Mouse (Mus musculus) midbrain, embryonic 11.5 days (tissue): ENCODE measurements around the gene Pom121l2. TPM values are rescaled to one million over a fixed set of nuclear protein-coding genes. Genes with fewer than 3 reads are reported as not detected.

Experiments used
- ATAC-seq: fragments of 200-750 bp; cut with Nextera tagmentation; 2 replicates; pipeline ENCODE4 v1.8.0; 2017; ENCODE audit warnings: moderate TSS enrichment, moderate library complexity; ENCODE audit not compliant: low FRiP score
- DNase-seq: peaks from one replicate; pipeline ENCODE4 v3.0.0; 2015; ENCODE audit warnings: low spot score; ENCODE audit errors: missing footprints
- H3K27ac ChIP-seq: fragments of 300-500 bp; sonication (generic); 2 replicates; pipeline ENCODE4 v1.5.1; 2014; ENCODE audit warnings: low read depth, low read length
- H3K27me3 ChIP-seq: fragments of 300-500 bp; sonication (generic); 2 replicates; pipeline ENCODE4 v1.6.1; 2014; ENCODE audit warnings: mild to moderate bottlenecking, low read length, moderate library complexity, mixed read lengths; ENCODE audit not compliant: control insufficient read depth, insufficient read depth
- H3K36me3 ChIP-seq: fragments of 300-500 bp; sonication (generic); 2 replicates; pipeline ENCODE4 v1.6.1; 2014; ENCODE audit warnings: mild to moderate bottlenecking, low read length, moderate library complexity, mixed read lengths; ENCODE audit not compliant: control insufficient read depth, insufficient read depth
- H3K4me1 ChIP-seq: fragments of 300-500 bp; sonication (generic); 2 replicates; pipeline ENCODE4 v1.6.1; 2014; ENCODE audit warnings: low read length; ENCODE audit not compliant: control insufficient read depth, insufficient read depth
- H3K4me2 ChIP-seq: fragments of 300-500 bp; sonication (generic); 2 replicates; pipeline ENCODE4 v1.6.1; 2014; ENCODE audit warnings: mild to moderate bottlenecking, moderate library complexity
- H3K4me3 ChIP-seq: fragments of 300-500 bp; sonication (generic); 2 replicates; pipeline ENCODE4 v1.5.1; 2014; ENCODE audit warnings: low read depth, low read length
- H3K9ac ChIP-seq: fragments of 300-500 bp; sonication (generic); 2 replicates; pipeline ENCODE4 v1.6.1; 2014; ENCODE audit warnings: low read length
- H3K9me3 ChIP-seq: fragments of 300-500 bp; sonication (generic); 2 replicates; pipeline ENCODE4 v1.6.1; 2016; ENCODE audit warnings: low read length; ENCODE audit not compliant: control insufficient read depth
- WGBS: fragments of 180-500 bp; shearing (Covaris S2); extraction: QIAGEN DNeasy Blood & Tissue Kit; methylation state at CpG from one replicate; pipeline ENCODE4 v1.1.7; 2014; 5-methylcytosine and 5-hydroxymethylcytosine counted together
- polyA plus RNA-seq: library from polyadenylated mRNA; unstranded; fragments of >200 nt; fragmentation: Nextera tagmentation; extraction: Ambion mirVana; gene quantifications from 2 replicates; pipeline ENCODE4 v1.2.1, GENCODE M21; 2014

The Pom121l2 gene
- polyA plus RNA-seq, 1 experiment from 2014 or later = not detected

- Histone ChIP-seq H3K4me3 (peak overlapping the region; percentile 21; the same call in 1 of the 2 replicates), H3K9ac (no peak overlapping the region), H3K27me3 (peaks cover 74% of the 10 kb centered on the region), H3K27ac (no peak overlapping the region), H3K4me2 (peak overlapping the region; percentile 36), H3K36me3 (no peaks in the 10 kb centered on the region), H3K9me3 (no peaks in the 10 kb centered on the region), H3K4me1 (0 out of 2 replicates have a peak, but pooled peaks cover 3% of the 10 kb centered on the region)
- WGBS = 1% methylated on average over 21 of the region's 21 CpGs
- ATAC-seq = no peak
- peak; percentile 90 for DNase-seq
Observed at GRCm38 (mm10) chr13:21997201-21997820, 16.3 kb downstream of the Pom121l2 start.

GRCm38 (mm10) chr13:21997821-21998220, 16.8 kb downstream of the Pom121l2 start:
- Histone ChIP-seq H3K4me2 (peak overlapping the region; percentile 36; the same call in 1 of the 2 replicates), H3K4me3 (no peak overlapping the region)
- 4% methylated on average over 4 of the region's 4 CpGs for WGBS

GRCm38 (mm10) chr13:21998412-21998811, 17.4 kb downstream of the Pom121l2 start:
- Histone ChIP-seq H3K4me1 (0 out of 2 replicates have a peak, but pooled peaks cover 3% of the 10 kb centered on the region), H3K27ac (no peak overlapping the region), H3K4me3 (no peak overlapping the region), H3K36me3 (no peaks in the 10 kb centered on the region), H3K9me3 (no peaks in the 10 kb centered on the region), H3K9ac (no peak overlapping the region), H3K4me2 (no peak overlapping the region), H3K27me3 (peaks cover 85% of the 10 kb centered on the region)
- DNase-seq (no peak), ATAC-seq (no peak)
- 19% methylated on average over 3 of the region's 3 CpGs for WGBS

More at GRCm38 (mm10) chr13:21997821-21998220, 16.8 kb downstream of the Pom121l2 start:
- ATAC-seq (no peak), DNase-seq (peak; percentile 88)
- Histone ChIP-seq H3K27me3 (peaks cover 79% of the 10 kb centered on the region), H3K9ac (no peak overlapping the region), H3K9me3 (no peaks in the 10 kb centered on the region), H3K27ac (no peak overlapping the region), H3K36me3 (no peaks in the 10 kb centered on the region), H3K4me1 (0 out of 2 replicates have a peak, but pooled peaks cover 3% of the 10 kb centered on the region)

- DNase-seq (peak; percentile 85), ATAC-seq (no peak)
- H3K4me3 ChIP-seq = no peak overlapping the region
- no peak overlapping the region for H3K4me2 ChIP-seq
- no peaks in the 10 kb centered on the region for H3K9me3 ChIP-seq
- 35% methylated on average over 4 of the region's 4 CpGs for WGBS
- 0 out of 2 replicates have a peak, but pooled peaks cover 3% of the 10 kb centered on the region for H3K4me1 ChIP-seq
- H3K9ac ChIP-seq = no peak overlapping the region
- H3K27ac ChIP-seq = no peak overlapping the region
- no peaks in the 10 kb centered on the region for H3K36me3 ChIP-seq
- H3K27me3 ChIP-seq = peaks cover 89% of the 10 kb centered on the region
Observed at GRCm38 (mm10) chr13:21999147-21999546, 18.2 kb downstream of the Pom121l2 start.

GRCm38 (mm10) chr13:22001346-22001745, 20.4 kb downstream of the Pom121l2 start:
- H3K36me3 ChIP-seq = no peaks in the 10 kb centered on the region
- peaks cover 10% of the 10 kb centered on the region for H3K4me1 ChIP-seq
- no peaks in the 10 kb centered on the region for H3K9me3 ChIP-seq
- no peak overlapping the region for H3K4me3 ChIP-seq
- no peak overlapping the region for H3K27ac ChIP-seq
- H3K27me3 ChIP-seq = peaks cover 99% of the 10 kb centered on the region
- H3K9ac ChIP-seq = no peak overlapping the region
- WGBS = 52% methylated on average over 2 of the region's 2 CpGs
- ATAC-seq = no peak
- no peak overlapping the region for H3K4me2 ChIP-seq
- no peak for DNase-seq

GRCm38 (mm10) chr13:22001823-22002222, 20.8 kb downstream of the Pom121l2 start:
- H3K9ac ChIP-seq = no peak overlapping the region
- no peak overlapping the region for H3K4me2 ChIP-seq
- H3K9me3 ChIP-seq = no peaks in the 10 kb centered on the region
- H3K4me1 ChIP-seq = peaks cover 14% of the 10 kb centered on the region
- H3K27me3 ChIP-seq = peaks cover 99% of the 10 kb centered on the region
- ATAC-seq = no peak
- WGBS = 28% methylated on average over 5 of the region's 5 CpGs
- no peak for DNase-seq
- H3K36me3 ChIP-seq = no peaks in the 10 kb centered on the region
- H3K27ac ChIP-seq = no peak overlapping the region
- H3K4me3 ChIP-seq = no peak overlapping the region

GRCm38 (mm10) chr13:22005605-22006333, 24.8 kb downstream of the Pom121l2 start:
- Histone ChIP-seq H3K36me3 (no peaks in the 10 kb centered on the region), H3K27me3 (peaks cover 99% of the 10 kb centered on the region), H3K27ac (no peak overlapping the region), H3K4me3 (peak overlapping the region; percentile 45), H3K4me2 (peak overlapping the region; percentile 85), H3K9me3 (no peaks in the 10 kb centered on the region), H3K4me1 (peaks cover 12% of the 10 kb centered on the region), H3K9ac (peak overlapping the region; percentile 46)
- peak; percentile 76 for ATAC-seq
- peak; percentile 94 for DNase-seq
- under 1% methylated on average over 45 of the region's 45 CpGs for WGBS

- peak; percentile 96 for DNase-seq
- Histone ChIP-seq H3K4me1 (peaks cover 12% of the 10 kb centered on the region), H3K27me3 (peaks cover 97% of the 10 kb centered on the region), H3K9ac (no peak overlapping the region; the same call in 1 of the 2 replicates), H3K9me3 (no peaks in the 10 kb centered on the region), H3K4me2 (peak overlapping the region; percentile 85), H3K36me3 (no peaks in the 10 kb centered on the region), H3K4me3 (peak overlapping the region; percentile 45), H3K27ac (no peak overlapping the region)
- peak; percentile 82 for ATAC-seq
- under 1% methylated on average over 38 of the region's 38 CpGs for WGBS
Observed at GRCm38 (mm10) chr13:22006334-22007120, 25.5 kb downstream of the Pom121l2 start.
